19 mouse cellular contexts compared by ENCODE assay signal in the genomic region with DNA sequence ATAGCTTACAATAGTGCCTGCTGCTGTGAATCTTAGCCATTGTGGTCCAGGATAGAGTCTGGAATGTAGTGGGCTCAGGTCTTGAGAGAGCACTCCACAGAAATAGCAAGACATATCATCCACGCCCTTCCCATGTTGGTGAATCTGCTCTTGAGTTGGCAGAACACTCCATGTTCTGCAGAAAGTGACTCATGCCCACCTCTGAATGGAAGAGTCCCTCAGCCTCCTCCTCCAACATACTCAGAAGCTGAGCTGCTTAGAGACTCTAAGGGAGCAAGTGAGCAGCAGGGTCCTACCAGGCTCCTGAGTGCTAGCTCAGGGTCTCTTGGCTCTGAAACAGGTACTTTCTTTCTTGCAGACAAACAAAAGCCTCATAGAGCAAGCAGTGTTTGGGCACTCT.
DNase-seq lines count a peak whose midpoint lies in the region; ATAC-seq and TF ChIP-seq lines count a peak whose summit lies in the region.
"Had no signal": no experiment of that assay in that cellular context is flagged by ENCODE, and none has a peak within 500 bp of the region (broad histone marks: within the 10 kb centered on the region; RNA-seq: fewer than 3 reads in every experiment).

No protein-coding gene starts in this region.

- H3K27ac ChIP-seq in layer of hippocampus, adult 2 months = peak overlapping the region; percentile 75
- H3K27ac ChIP-seq: hindbrain, embryonic 15.5 days; kidney, postnatal 0 days; liver, embryonic 13.5 days; stomach, embryonic 15.5 days had no signal

- TF ChIP-seq CTCF in layer of hippocampus, adult 2 months (conservative IDR thresholded peaks at IDR 0.05) = no peak

- peak; percentile 89 for ATAC-seq in frontal cortex, adult (ENCODE audit: low TSS enrichment)
- ATAC-seq: intestine, postnatal 0 days had no signal

- no peak overlapping the region for H3K4me3 ChIP-seq in layer of hippocampus, adult 2 months
- H3K4me3 ChIP-seq: hindbrain, embryonic 15.5 days; liver, embryonic 13.5 days; stomach, embryonic 15.5 days had no signal

- no peak for DNase-seq in frontal cortex, postnatal 10 days (ENCODE audit: low spot score in 2 of 2)
- DNase-seq in layer of hippocampus, adult 2 months (ENCODE audit: low spot score in 2 of 2) = no peak
- no peak for DNase-seq in layer of hippocampus, adult 18-20 months (ENCODE audit: low spot score in 2 of 2)
- peak; percentile 44 to 56 for DNase-seq in right cerebral cortex, postnatal 36 days (ENCODE audit: low spot score in 2 of 2)
- DNase-seq in right cerebral cortex, postnatal 4 days = no peak
- DNase-seq in liver = no peak
- DNase-seq in adrenal gland, adult 2 months = no peak
- DNase-seq: cerebellum, adult 9-11 months; gastrocnemius, postnatal 36 days; layer of hippocampus, postnatal 36 days; liver, embryonic 13.5 days; lung, embryonic 14.5 days; lung, postnatal 36 days; thymus, adult 2 months had no signal

Comparison
In these comparisons a context has a peak if more than half of its experiments do, and no peak if none do; other contexts are left out.
1. DNase-seq: peak in right cerebral cortex, postnatal 36 days (2 of 2); none in frontal cortex, postnatal 10 days (0 of 2), layer of hippocampus, adult 2 months (0 of 2), layer of hippocampus, adult 18-20 months (0 of 2), right cerebral cortex, postnatal 4 days (single experiment), liver (single experiment) and adrenal gland, adult 2 months (single experiment).